Mouse (Mus musculus) olfactory bulb, adult 2 months (tissue): ENCODE results near the gene Evi5.

Experiments used
- CTCF ChIP-seq: fragments of 200-500 bp; IDR thresholded peaks from 2 replicates; pipeline ENCODE4 v1.5.1; 2012; ENCODE audit warnings: low read depth, mild to moderate bottlenecking, low read length, moderate library complexity; ENCODE audit not compliant: insufficient read depth
- POLR2A ChIP-seq: fragments of 200-500 bp; IDR thresholded peaks from 2 replicates; pipeline ENCODE4 v1.6.1; 2012; ENCODE audit warnings: mild to moderate bottlenecking, low read depth, low read length, moderate library complexity; ENCODE audit not compliant: insufficient read depth

DNA sequence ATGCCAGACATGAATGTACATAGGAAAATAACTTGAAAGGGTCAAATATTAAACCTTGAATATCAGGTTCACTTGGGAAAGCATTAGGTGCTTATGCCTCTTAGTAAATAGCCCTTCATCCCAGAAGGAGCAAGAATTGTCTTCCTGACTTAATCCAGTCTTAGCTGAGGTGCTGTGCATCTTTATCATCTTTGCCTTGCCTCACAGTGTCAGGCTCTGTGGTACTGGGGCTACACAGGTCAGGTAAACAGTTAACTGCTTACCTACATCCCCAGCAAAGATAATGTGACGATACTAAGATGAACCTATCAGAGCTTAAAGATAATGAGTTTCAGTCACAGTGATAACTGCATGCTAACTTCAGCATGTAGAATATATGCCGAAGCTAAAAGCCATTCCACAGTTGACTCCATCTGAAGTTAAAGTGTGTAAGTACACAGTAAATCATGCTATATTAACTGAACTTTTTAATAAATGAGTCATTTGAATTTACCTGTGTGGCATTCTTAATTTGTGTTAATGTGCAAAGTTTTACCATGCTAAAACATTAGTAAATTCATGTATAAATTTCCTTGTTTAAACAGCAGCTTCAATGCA is 33.7 kb upstream of the Evi5 start:
- TF ChIP-seq CTCF (no peak), POLR2A (no peak)
